Mouse (Mus musculus) heart, embryonic 15.5 days (tissue): ENCODE data around the gene Celf5. TPM values are rescaled to one million over a fixed set of nuclear protein-coding genes. Genes with fewer than 3 reads are reported as not detected.

ENCODE experiments used
- ATAC-seq: fragments of 200-750 bp; cut with Nextera tagmentation; replicated peaks from 2 replicates; pipeline ENCODE4 v1.8.0; 2017; ENCODE audit warnings: low read depth, moderate TSS enrichment; ENCODE audit not compliant: insufficient number of reproducible peaks, insufficient read depth, low FRiP score
- H3K27ac ChIP-seq: fragments of 300-500 bp; sonication (generic); 2 replicates; pipeline ENCODE4 v1.5.1; 2015; ENCODE audit warnings: mild to moderate bottlenecking, inconsistent platforms
- H3K27me3 ChIP-seq: fragments of 300-500 bp; sonication (generic); 2 replicates; pipeline ENCODE4 v1.6.1; 2015; ENCODE audit warnings: inconsistent platforms
- H3K36me3 ChIP-seq: fragments of 300-500 bp; sonication (generic); 2 replicates; pipeline ENCODE4 v1.6.1; 2015; ENCODE audit warnings: mild to moderate bottlenecking, inconsistent platforms
- H3K4me1 ChIP-seq: fragments of 300-500 bp; sonication (generic); replicated peaks from 2 replicates; pipeline ENCODE4 v1.6.1; 2015; ENCODE audit warnings: inconsistent platforms
- H3K4me2 ChIP-seq: fragments of 300-500 bp; sonication (generic); 2 replicates; pipeline ENCODE4 v1.6.1; 2015; ENCODE audit warnings: inconsistent platforms, mild to moderate bottlenecking, moderate library complexity
- H3K4me3 ChIP-seq: fragments of 300-500 bp; sonication (generic); 2 replicates; pipeline ENCODE4 v1.5.1; 2015; ENCODE audit warnings: mild to moderate bottlenecking, inconsistent platforms
- H3K9ac ChIP-seq: fragments of 300-500 bp; sonication (generic); 2 replicates; pipeline ENCODE4 v1.6.1; 2015; ENCODE audit warnings: mild to moderate bottlenecking, inconsistent platforms
- H3K9me3 ChIP-seq: fragments of 300-500 bp; sonication (generic); replicated peaks from 2 replicates; pipeline ENCODE4 v1.6.1; 2016; ENCODE audit warnings: inconsistent platforms
- WGBS: fragments of 180-500 bp; shearing (Covaris S2); methylation state at CpG from one replicate; pipeline ENCODE4 v1.1.7; 2015; ENCODE audit warnings: mixed read lengths; 5-methylcytosine and 5-hydroxymethylcytosine counted together
- polyA plus RNA-seq: library from polyadenylated mRNA; unstranded; fragments of >200 nt; fragmentation: Nextera tagmentation; extraction: Ambion mirVana; gene quantifications from 2 replicates; pipeline ENCODE4 v1.2.1, GENCODE M21; 2015

The Celf5 gene
- polyA plus RNA-seq, 1 experiment from 2014 or later, result 0.08 TPM

- no peak for ATAC-seq
- 63% methylated on average over 4 of the region's 4 CpGs for WGBS
Observed at GRCm38 (mm10) chr10:81423476-81424245, 58.8 kb downstream of the Celf5 start.

GRCm38 (mm10) chr10:81422661-81423217, 59.8 kb downstream of the Celf5 start:
- Histone ChIP-seq H3K36me3 (peaks cover 7% of the 10 kb centered on the region; the same call in 1 of the 2 replicates), H3K9me3 (no peaks in the 10 kb centered on the region), H3K4me1 (peaks cover 70% of the 10 kb centered on the region), H3K4me2 (no peak overlapping the region), H3K27me3 (no peaks in the 10 kb centered on the region), H3K9ac (no peak overlapping the region), H3K27ac (no peak overlapping the region), H3K4me3 (no peak overlapping the region)
- 79% methylated on average over 3 of the region's 3 CpGs for WGBS
- ATAC-seq, result no peak

More at GRCm38 (mm10) chr10:81423476-81424245, 58.8 kb downstream of the Celf5 start:
- H3K4me1 ChIP-seq, result peaks cover 61% of the 10 kb centered on the region
- H3K9me3 ChIP-seq, result no peaks in the 10 kb centered on the region
- peak overlapping the region; percentile 37; the same call in 1 of the 2 replicates for H3K9ac ChIP-seq
- peak overlapping the region; percentile 93 for H3K4me2 ChIP-seq
- H3K27me3 ChIP-seq, result no peaks in the 10 kb centered on the region
- peak overlapping the region; percentile 87; the same call in 1 of the 2 replicates for H3K4me3 ChIP-seq
- peaks cover 7% of the 10 kb centered on the region; the same call in 1 of the 2 replicates for H3K36me3 ChIP-seq
- H3K27ac ChIP-seq, result peak overlapping the region; percentile 77

- H3K36me3 ChIP-seq, result peaks cover 7% of the 10 kb centered on the region; the same call in 1 of the 2 replicates
- no peaks in the 10 kb centered on the region for H3K9me3 ChIP-seq
- H3K9ac ChIP-seq, result no peak overlapping the region
- H3K4me1 ChIP-seq, result peaks cover 72% of the 10 kb centered on the region
- 73% methylated on average over 6 of the region's 6 CpGs for WGBS
- H3K27ac ChIP-seq, result no peak overlapping the region
- ATAC-seq, result no peak
- no peaks in the 10 kb centered on the region for H3K27me3 ChIP-seq
- no peak overlapping the region for H3K4me3 ChIP-seq
- no peak overlapping the region for H3K4me2 ChIP-seq
Observed at GRCm38 (mm10) chr10:81422191-81422590, 60.3 kb downstream of the Celf5 start.

GRCm38 (mm10) chr10:81421797-81422100, 60.8 kb downstream of the Celf5 start:
- Histone ChIP-seq H3K36me3 (peaks cover 7% of the 10 kb centered on the region; the same call in 1 of the 2 replicates), H3K27me3 (no peaks in the 10 kb centered on the region), H3K4me3 (no peak overlapping the region), H3K4me2 (no peak overlapping the region), H3K9ac (no peak overlapping the region), H3K9me3 (no peaks in the 10 kb centered on the region), H3K4me1 (peaks cover 75% of the 10 kb centered on the region), H3K27ac (no peak overlapping the region)
- 74% methylated on average over 5 of the region's 5 CpGs for whole genome bisulfite sequencing
- ATAC-seq, result no peak

GRCm38 (mm10) chr10:81421041-81421796, 61.3 kb downstream of the Celf5 start:
- Histone ChIP-seq H3K27me3 (no peaks in the 10 kb centered on the region), H3K27ac (no peak overlapping the region), H3K36me3 (peaks cover 7% of the 10 kb centered on the region; the same call in 1 of the 2 replicates), H3K9ac (no peak overlapping the region), H3K4me2 (no peak overlapping the region), H3K4me1 (peaks cover 76% of the 10 kb centered on the region), H3K4me3 (no peak overlapping the region), H3K9me3 (no peaks in the 10 kb centered on the region)
- 83% methylated on average over 4 of the region's 4 CpGs for WGBS
- no peak for ATAC-seq

GRCm38 (mm10) chr10:81420191-81420767, 62.2 kb downstream of the Celf5 start:
- Histone ChIP-seq H3K4me2 (no peak overlapping the region), H3K9me3 (no peaks in the 10 kb centered on the region), H3K9ac (no peak overlapping the region), H3K27ac (no peak overlapping the region), H3K36me3 (peaks cover 7% of the 10 kb centered on the region; the same call in 1 of the 2 replicates), H3K27me3 (no peaks in the 10 kb centered on the region), H3K4me3 (no peak overlapping the region), H3K4me1 (peaks cover 78% of the 10 kb centered on the region)
- ATAC-seq, result no peak
- WGBS, result 84% methylated on average over 40 of the region's 40 CpGs

GRCm38 (mm10) chr10:81419111-81419928, 63.2 kb downstream of the Celf5 start:
- 92% methylated on average over 10 of the region's 10 CpGs for WGBS
- no peak for ATAC-seq
- no peaks in the 10 kb centered on the region for H3K27me3 ChIP-seq
- H3K36me3 ChIP-seq, result peaks cover 7% of the 10 kb centered on the region; the same call in 1 of the 2 replicates
- H3K4me2 ChIP-seq, result no peak overlapping the region
- no peak overlapping the region for H3K27ac ChIP-seq
- peaks cover 78% of the 10 kb centered on the region for H3K4me1 ChIP-seq
- H3K9me3 ChIP-seq, result no peaks in the 10 kb centered on the region
- no peak overlapping the region for H3K9ac ChIP-seq
- no peak overlapping the region for H3K4me3 ChIP-seq

GRCm38 (mm10) chr10:81418216-81419070, 64.1 kb downstream of the Celf5 start:
- WGBS, result 46% methylated on average over 11 of the region's 11 CpGs
- Histone ChIP-seq H3K27me3 (no peaks in the 10 kb centered on the region), H3K9ac (0 out of 2 replicates have a peak overlapping the region, but pooled peaks have one; percentile 8), H3K4me3 (no peak overlapping the region), H3K4me2 (no peak overlapping the region), H3K36me3 (peaks cover 7% of the 10 kb centered on the region; the same call in 1 of the 2 replicates), H3K9me3 (no peaks in the 10 kb centered on the region), H3K4me1 (peaks cover 78% of the 10 kb centered on the region), H3K27ac (no peak overlapping the region)
- ATAC-seq, result no peak

GRCm38 (mm10) chr10:81417227-81418215, 65.0 kb downstream of the Celf5 start:
- 57% methylated on average over 12 of the region's 12 CpGs for WGBS
- Histone ChIP-seq H3K36me3 (peaks cover 7% of the 10 kb centered on the region; the same call in 1 of the 2 replicates), H3K9ac (peak overlapping the region; percentile 41), H3K4me2 (peak overlapping the region; percentile 66), H3K27me3 (no peaks in the 10 kb centered on the region), H3K9me3 (no peaks in the 10 kb centered on the region), H3K4me3 (peak overlapping the region; percentile 34), H3K4me1 (peaks cover 85% of the 10 kb centered on the region), H3K27ac (peak overlapping the region; percentile 48)
- ATAC-seq, result peak; percentile 7; the same call in 1 of the 2 replicates
